Mouse (Mus musculus): ENCODE results near the gene Timm8b. TPM values are rescaled to one million over a fixed set of nuclear protein-coding genes. Genes with fewer than 3 reads are reported as not detected.

Timm8b gene
- polyA plus RNA-seq, 1 experiment from 2014 or later, result 364 TPM

DNA sequence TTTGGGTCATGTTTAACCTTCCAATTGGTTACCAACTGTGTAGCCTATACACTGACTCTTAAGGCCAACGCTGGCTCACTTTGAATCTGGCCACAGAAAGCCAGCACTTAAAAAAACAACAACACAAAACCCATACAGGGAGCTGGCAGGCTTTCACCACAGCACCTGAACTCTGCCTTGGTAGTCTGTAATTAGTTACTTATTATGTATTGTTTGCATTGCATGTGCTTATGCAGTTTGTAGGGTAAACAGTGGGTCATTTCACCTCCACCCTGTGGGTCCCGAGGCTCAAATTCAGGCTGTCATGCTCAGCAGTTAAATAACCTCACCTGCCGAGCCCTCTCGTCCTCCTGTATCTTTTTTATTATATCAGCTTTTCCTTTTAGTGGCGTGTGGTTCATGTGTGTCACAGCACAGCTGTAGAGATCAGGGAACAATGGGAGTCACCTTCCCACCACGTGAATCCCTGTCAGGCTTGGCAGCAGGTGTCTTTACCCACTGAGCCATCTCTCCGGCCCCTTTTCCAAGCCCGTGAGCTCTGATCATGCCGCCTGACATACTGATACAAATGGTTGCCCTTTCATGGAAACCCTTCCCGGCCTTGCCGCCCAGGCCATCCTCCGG, 8.8 kb upstream of the Timm8b start:
- 73% methylated on average over 12 of the region's 12 CpGs for WGBS
- no peak for ATAC-seq
- H3K4me3 ChIP-seq (ENCODE audit: low read length), result no peak overlapping the region
- peaks cover 27% of the 10 kb centered on the region for H3K36me3 ChIP-seq (ENCODE audit: control insufficient read depth, insufficient read depth, low read length)
- H3K9ac ChIP-seq (ENCODE audit: low read depth, low read length), result no peak overlapping the region
- H3K4me1 ChIP-seq (ENCODE audit: control insufficient read depth, insufficient read depth, low read depth, low read length), result no peaks in the 10 kb centered on the region
- no peaks in the 10 kb centered on the region for H3K9me3 ChIP-seq (ENCODE audit: control insufficient read depth, low read length)
- H3K4me2 ChIP-seq (ENCODE audit: low read length), result no peak overlapping the region
- H3K27ac ChIP-seq (ENCODE audit: low read depth, low read length), result no peak overlapping the region
- no peaks in the 10 kb centered on the region for H3K27me3 ChIP-seq (replicated peaks; ENCODE audit: control insufficient read depth, insufficient read depth, low read length)

DNA sequence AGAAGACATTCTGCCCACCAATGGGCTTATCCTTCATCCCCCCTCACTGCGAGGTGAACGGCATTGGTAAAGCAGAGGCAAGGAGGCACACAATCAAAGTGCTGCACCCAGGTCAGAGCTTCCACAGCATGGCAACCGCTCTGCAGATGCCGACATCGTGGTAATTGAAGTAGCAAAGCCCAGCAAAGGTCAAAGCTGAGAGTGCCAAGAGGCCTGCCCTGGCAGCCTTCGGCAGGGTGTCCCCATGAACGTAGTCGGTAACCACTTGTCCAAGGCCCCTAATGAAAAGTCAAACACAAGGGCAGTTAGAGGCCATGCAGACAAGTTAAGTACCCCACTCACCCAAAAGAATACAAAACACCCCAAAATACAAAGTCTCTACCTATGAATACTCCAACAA, 6.7 kb upstream of the Timm8b start:
- 96% methylated on average over 8 of the region's 8 CpGs for WGBS

DNA sequence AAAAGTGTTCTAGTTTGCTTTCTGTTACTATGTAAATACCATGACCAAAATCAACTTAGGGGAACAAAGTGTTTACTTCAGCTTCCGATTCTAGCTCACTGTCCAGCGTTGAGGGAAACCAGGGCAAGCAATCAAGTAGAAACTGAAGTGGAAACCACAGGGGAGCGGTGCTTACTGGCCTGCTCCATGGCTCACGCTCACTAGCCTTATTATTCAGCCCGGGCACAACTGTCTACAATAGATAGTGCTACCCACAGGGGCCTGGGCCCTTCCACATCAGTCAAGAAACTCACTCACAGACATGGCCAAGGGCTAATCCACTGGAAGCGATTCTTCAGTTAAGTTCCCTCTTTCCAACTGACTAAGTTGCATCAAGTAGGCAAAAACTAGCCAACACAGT, 2.2 kb upstream of the Timm8b start:
- Histone ChIP-seq H3K4me1 (ENCODE audit: control insufficient read depth, insufficient read depth, low read depth, low read length) (peaks cover 27% of the 10 kb centered on the region), H3K27ac (ENCODE audit: low read depth, low read length) (no peak overlapping the region), H3K9me3 (ENCODE audit: control insufficient read depth, low read length) (no peaks in the 10 kb centered on the region), H3K36me3 (ENCODE audit: control insufficient read depth, insufficient read depth, low read length) (peaks cover 28% of the 10 kb centered on the region), H3K4me2 (ENCODE audit: low read length) (no peak overlapping the region), H3K4me3 (ENCODE audit: low read length) (no peak overlapping the region), H3K9ac (ENCODE audit: low read depth, low read length) (no peak overlapping the region), H3K27me3 (replicated peaks; ENCODE audit: control insufficient read depth, insufficient read depth, low read length) (no peaks in the 10 kb centered on the region)
- no peak for ATAC-seq
- 88% methylated on average over 6 of the region's 6 CpGs for WGBS

More for the DNA sequence above, 6.7 kb upstream of the Timm8b start:
- Histone ChIP-seq H3K36me3 (ENCODE audit: control insufficient read depth, insufficient read depth, low read length) (peaks cover 27% of the 10 kb centered on the region), H3K4me3 (ENCODE audit: low read length) (no peak overlapping the region), H3K9me3 (ENCODE audit: control insufficient read depth, low read length) (no peaks in the 10 kb centered on the region), H3K4me2 (ENCODE audit: low read length) (no peak overlapping the region), H3K27me3 (replicated peaks; ENCODE audit: control insufficient read depth, insufficient read depth, low read length) (no peaks in the 10 kb centered on the region), H3K9ac (ENCODE audit: low read depth, low read length) (no peak overlapping the region), H3K4me1 (ENCODE audit: control insufficient read depth, insufficient read depth, low read depth, low read length) (peaks cover 6% of the 10 kb centered on the region), H3K27ac (ENCODE audit: low read depth, low read length) (no peak overlapping the region)
- no peak for ATAC-seq

DNA sequence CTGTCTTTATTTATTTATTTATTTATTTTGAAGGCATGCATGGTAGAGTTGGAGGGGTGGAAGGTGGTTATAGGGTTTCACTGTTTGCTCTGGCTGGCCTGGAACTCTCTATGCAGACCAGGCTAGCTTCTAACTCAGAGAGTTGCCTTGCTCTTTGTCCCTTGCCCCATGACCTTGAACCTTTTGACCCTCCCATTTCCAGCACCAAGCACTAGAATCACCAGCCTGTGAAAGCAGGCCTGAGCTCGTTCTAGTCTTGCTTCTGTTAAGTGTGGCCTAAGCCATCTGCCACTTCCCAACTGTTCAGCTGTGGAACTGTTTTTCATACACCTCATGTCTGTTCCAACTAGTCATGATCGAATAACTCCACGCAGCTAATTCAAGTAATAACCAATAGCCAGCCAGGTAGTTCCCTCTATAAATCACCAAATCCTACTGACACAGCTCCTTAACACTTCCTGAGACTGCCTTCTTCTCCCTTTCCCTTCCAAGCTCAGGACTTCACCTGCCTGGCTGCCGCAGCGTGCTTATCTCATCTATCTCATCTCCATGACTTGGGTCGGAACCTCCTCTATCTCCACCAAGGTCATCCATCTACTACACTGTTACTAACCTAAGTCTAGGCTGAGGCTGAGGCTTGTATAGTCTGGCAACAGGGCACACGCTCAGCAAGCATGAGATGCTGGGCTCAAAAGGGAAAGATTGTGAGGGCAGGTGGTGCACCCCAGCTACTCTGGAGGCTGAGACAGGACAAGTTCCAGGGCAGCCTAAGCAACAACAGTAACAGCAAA, 1.5 kb upstream of the Timm8b start:
- Histone ChIP-seq H3K36me3 (ENCODE audit: control insufficient read depth, insufficient read depth, low read length) (peaks cover 21% of the 10 kb centered on the region), H3K9ac (ENCODE audit: low read depth, low read length) (no peak overlapping the region), H3K9me3 (ENCODE audit: control insufficient read depth, low read length) (no peaks in the 10 kb centered on the region), H3K4me1 (ENCODE audit: control insufficient read depth, insufficient read depth, low read depth, low read length) (peaks cover 27% of the 10 kb centered on the region), H3K4me3 (ENCODE audit: low read length) (peak overlapping the region; percentile 81), H3K27ac (ENCODE audit: low read depth, low read length) (no peak overlapping the region), H3K27me3 (replicated peaks; ENCODE audit: control insufficient read depth, insufficient read depth, low read length) (no peaks in the 10 kb centered on the region), H3K4me2 (ENCODE audit: low read length) (peak overlapping the region; percentile 94)
- 88% methylated on average over 7 of the region's 7 CpGs for WGBS
- ATAC-seq, result no peak

DNA sequence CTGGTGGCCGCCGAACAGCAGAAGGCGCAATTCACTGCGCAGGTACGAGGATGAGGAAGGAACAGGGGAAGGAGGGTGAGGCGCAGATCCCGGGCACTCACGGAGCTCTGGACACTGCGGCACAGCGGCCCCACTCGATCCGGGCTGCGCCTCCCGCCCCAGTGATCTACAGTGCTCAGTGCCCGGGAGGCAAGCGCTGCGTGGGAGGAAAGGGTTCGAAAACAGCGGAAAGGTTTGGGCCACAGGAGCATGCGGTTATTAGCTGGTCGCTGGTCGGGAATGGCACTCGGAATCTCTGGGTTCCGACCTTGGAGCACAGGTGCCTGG, 251 bp downstream of the Timm8b start:
- peak overlapping the region; percentile 81 for H3K4me3 ChIP-seq (ENCODE audit: low read length)
- H3K4me2 ChIP-seq (ENCODE audit: low read length), result peak overlapping the region; percentile 94

DNA sequence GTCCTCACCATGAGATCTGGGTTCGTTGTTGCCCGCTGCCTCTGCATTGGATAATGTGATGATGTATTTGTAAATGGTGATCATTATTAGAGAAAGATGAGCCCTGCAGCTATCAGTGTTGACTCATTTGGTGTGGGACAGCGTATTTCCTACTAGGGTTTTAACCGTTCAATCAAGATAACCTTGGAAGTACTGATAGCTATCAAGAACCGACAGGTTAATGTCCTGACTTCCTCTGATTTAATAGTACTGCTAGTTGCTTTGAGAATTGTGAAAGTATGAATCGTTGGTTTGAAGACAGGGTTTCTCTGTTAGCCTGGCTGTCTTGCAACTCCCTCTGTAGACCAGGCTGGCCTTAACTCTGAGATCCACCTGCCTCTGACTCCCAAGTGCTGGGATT, 628 bp downstream of the Timm8b start:
- Histone ChIP-seq H3K27ac (ENCODE audit: low read depth, low read length) (peak overlapping the region; percentile 78), H3K9me3 (ENCODE audit: control insufficient read depth, low read length) (no peaks in the 10 kb centered on the region), H3K36me3 (ENCODE audit: control insufficient read depth, insufficient read depth, low read length) (peaks cover 3% of the 10 kb centered on the region; the same call in 1 of the 2 replicates), H3K9ac (ENCODE audit: low read depth, low read length) (peak overlapping the region; percentile 78), H3K4me2 (ENCODE audit: low read length) (peak overlapping the region; percentile 94), H3K27me3 (replicated peaks; ENCODE audit: control insufficient read depth, insufficient read depth, low read length) (no peaks in the 10 kb centered on the region), H3K4me1 (ENCODE audit: control insufficient read depth, insufficient read depth, low read depth, low read length) (peaks cover 27% of the 10 kb centered on the region), H3K4me3 (ENCODE audit: low read length) (peak overlapping the region; percentile 81)
- no peak for ATAC-seq
- 2% methylated on average over 6 of the region's 6 CpGs for WGBS

More for the DNA sequence above, 251 bp downstream of the Timm8b start:
- Histone ChIP-seq H3K9me3 (ENCODE audit: control insufficient read depth, low read length) (no peaks in the 10 kb centered on the region), H3K4me1 (ENCODE audit: control insufficient read depth, insufficient read depth, low read depth, low read length) (peaks cover 27% of the 10 kb centered on the region), H3K27ac (ENCODE audit: low read depth, low read length) (peak overlapping the region; percentile 78), H3K9ac (ENCODE audit: low read depth, low read length) (peak overlapping the region; percentile 78), H3K36me3 (ENCODE audit: control insufficient read depth, insufficient read depth, low read length) (peaks cover 5% of the 10 kb centered on the region; the same call in 1 of the 2 replicates), H3K27me3 (replicated peaks; ENCODE audit: control insufficient read depth, insufficient read depth, low read length) (no peaks in the 10 kb centered on the region)
- ATAC-seq, result peak; percentile 92
- under 1% methylated on average over 24 of the region's 24 CpGs for WGBS

DNA sequence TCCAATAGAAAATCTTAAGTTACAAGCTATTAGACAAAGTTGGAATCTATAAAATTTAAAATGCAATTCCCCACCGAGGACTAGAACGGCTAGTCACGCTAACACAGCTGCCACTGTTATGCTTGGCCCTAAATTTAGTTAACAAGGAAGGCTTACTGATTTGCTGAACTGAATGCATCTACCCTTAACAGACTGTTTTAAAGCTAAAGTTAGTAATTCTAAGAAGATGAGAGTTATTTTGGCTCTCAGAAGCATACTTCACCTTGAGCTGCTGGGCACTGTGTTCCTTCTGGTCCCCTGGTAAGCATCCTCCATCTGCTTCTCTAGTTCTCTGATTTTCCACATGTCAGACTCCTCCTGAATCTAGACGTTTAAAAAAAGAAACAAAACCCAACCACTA, 8.4 kb downstream of the Timm8b start:
- H3K36me3 ChIP-seq (ENCODE audit: control insufficient read depth, insufficient read depth, low read length), result peaks cover 29% of the 10 kb centered on the region
- H3K9ac ChIP-seq (ENCODE audit: low read depth, low read length), result no peak overlapping the region
- ATAC-seq, result no peak
- 93% methylated on average over 4 of the region's 4 CpGs for WGBS
- no peak overlapping the region for H3K4me2 ChIP-seq (ENCODE audit: low read length)
- H3K27ac ChIP-seq (ENCODE audit: low read depth, low read length), result no peak overlapping the region
- H3K9me3 ChIP-seq (ENCODE audit: control insufficient read depth, low read length), result no peaks in the 10 kb centered on the region
- no peak overlapping the region for H3K4me3 ChIP-seq (ENCODE audit: low read length)
- H3K4me1 ChIP-seq (ENCODE audit: control insufficient read depth, insufficient read depth, low read depth, low read length), result peaks cover 8% of the 10 kb centered on the region
- no peaks in the 10 kb centered on the region for H3K27me3 ChIP-seq (replicated peaks; ENCODE audit: control insufficient read depth, insufficient read depth, low read length)

DNA sequence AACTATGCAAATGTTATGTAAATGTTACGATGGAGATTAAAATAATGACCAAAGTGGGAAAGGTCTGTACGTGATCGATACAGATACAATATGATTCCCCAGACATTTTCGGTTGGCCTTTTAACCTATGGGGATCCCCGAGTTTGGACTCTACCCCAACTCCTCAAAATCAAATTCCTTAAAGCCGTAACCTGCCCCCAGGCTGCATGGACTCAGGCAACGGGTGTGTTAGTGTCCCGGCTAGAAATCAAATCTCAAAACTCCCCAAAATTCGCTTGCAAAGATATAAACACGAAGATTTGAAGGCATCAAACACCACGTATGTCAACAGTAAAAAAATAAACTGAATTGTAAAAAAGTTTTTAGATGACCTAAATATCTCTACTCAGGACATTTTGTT, 12.5 kb downstream of the Timm8b start:
- Histone ChIP-seq H3K4me2 (ENCODE audit: low read length) (peak overlapping the region; percentile 69), H3K27ac (ENCODE audit: low read depth, low read length) (no peak overlapping the region), H3K9ac (ENCODE audit: low read depth, low read length) (peak overlapping the region; percentile 93), H3K36me3 (ENCODE audit: control insufficient read depth, insufficient read depth, low read length) (peaks cover 18% of the 10 kb centered on the region), H3K4me1 (ENCODE audit: control insufficient read depth, insufficient read depth, low read depth, low read length) (peaks cover 11% of the 10 kb centered on the region), H3K9me3 (ENCODE audit: control insufficient read depth, low read length) (no peaks in the 10 kb centered on the region), H3K4me3 (ENCODE audit: low read length) (peak overlapping the region; percentile 90), H3K27me3 (replicated peaks; ENCODE audit: control insufficient read depth, insufficient read depth, low read length) (no peaks in the 10 kb centered on the region)
- ATAC-seq, result no peak
- 43% methylated on average over 11 of the region's 11 CpGs for WGBS

DNA sequence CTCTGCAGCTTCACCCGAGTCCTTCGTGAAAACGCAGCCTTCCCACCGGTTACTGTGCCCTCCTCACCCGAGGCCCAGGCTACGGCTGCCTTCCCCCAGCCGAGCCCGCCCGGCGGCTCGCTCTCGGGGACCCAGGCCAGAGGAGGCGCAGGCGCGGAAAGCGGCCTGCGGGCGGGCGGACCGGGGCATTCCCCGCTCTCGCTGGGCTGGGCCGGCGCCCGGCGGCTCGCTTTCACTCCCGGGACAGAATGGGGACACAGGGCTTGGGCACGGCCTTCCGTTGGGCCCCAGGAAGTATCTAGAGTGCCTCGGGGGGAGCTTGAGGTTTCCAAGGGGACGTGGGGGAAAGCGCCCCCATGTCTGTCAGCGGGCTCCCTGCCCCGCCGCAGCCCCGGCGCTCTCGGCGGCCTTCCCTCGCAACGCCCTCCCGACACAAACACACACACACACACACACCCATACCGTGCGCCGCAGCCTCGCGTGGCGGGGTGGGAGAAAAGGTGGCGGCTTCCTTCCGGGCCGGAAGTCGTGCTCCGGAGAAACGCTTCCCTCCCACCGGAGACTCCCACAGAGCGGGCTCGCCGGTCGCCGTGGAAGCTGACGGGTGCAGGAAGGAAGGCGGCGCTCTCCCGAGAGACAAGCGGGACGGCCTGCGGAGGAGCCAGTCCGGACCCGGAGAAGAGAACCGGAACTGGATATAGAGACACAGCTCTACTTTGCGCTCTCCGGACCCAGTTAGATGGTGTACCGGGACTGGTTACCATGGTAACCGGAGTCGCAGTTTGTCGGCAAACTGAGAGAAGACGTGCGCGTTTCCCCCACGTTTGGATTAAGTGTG, 13.3 kb downstream of the Timm8b start, which contains the start of the genes Pih1d2 and Nkapd1:
Pih1d2 (plus strand) TSS at position 556 of the 838 bp plus-strand sequence.
Nkapd1 (minus strand) TSS at position 699 of the 838 bp plus-strand sequence.
- peak; percentile 96 for ATAC-seq
- Histone ChIP-seq H3K27me3 (replicated peaks; ENCODE audit: control insufficient read depth, insufficient read depth, low read length) (no peaks in the 10 kb centered on the region), H3K4me2 (ENCODE audit: low read length) (peak within 1 kb of the TSS; percentile 69), H3K9ac (ENCODE audit: low read depth, low read length) (peak within 1 kb of the TSS; percentile 93), H3K4me3 (ENCODE audit: low read length) (peak within 1 kb of the TSS; percentile 90), H3K4me1 (ENCODE audit: control insufficient read depth, insufficient read depth, low read depth, low read length) (peaks cover 11% of the 10 kb centered on the region), H3K9me3 (ENCODE audit: control insufficient read depth, low read length) (no peaks in the 10 kb centered on the region), H3K27ac (ENCODE audit: low read depth, low read length) (peak within 1 kb of the TSS; percentile 94), H3K36me3 (ENCODE audit: control insufficient read depth, insufficient read depth, low read length) (peaks cover 14% of the 10 kb centered on the region)
- WGBS, result under 1% methylated on average over 76 of the region's 81 CpGs

Data from hindbrain, embryonic 16.5 days (tissue).